Mouse (Mus musculus) testis, adult 2 months (tissue): ENCODE measurements around the gene Tada2a.

Experiments used
- CTCF ChIP-seq: fragments of 200-500 bp; IDR thresholded peaks from 2 replicates; pipeline ENCODE4 v1.5.1; 2012; ENCODE audit warnings: low read depth, mild to moderate bottlenecking, inconsistent platforms, low read length, moderate library complexity; ENCODE audit not compliant: control insufficient read depth, insufficient read depth, insufficient replicate concordance
- POLR2A ChIP-seq: fragments of 200-500 bp; IDR thresholded peaks from 2 replicates; pipeline ENCODE4 v1.6.1; 2012; ENCODE audit warnings: low read depth, mild to moderate bottlenecking, inconsistent platforms, low read length, moderate library complexity; ENCODE audit not compliant: control insufficient read depth

- peak; percentile 42; the same call in 1 of the 2 replicates for TF ChIP-seq CTCF
- TF ChIP-seq POLR2A: no peak
These were observed 97.4 kb downstream of the Tada2a start for GRCm38 (mm10) chr11:84031971-84032370.
